Mouse (Mus musculus) olfactory bulb, adult 2 months (tissue): ENCODE measurements around the gene Trpm3. TPM values are rescaled to one million over a fixed set of nuclear protein-coding genes. Genes with fewer than 3 reads are reported as not detected.

Experiments used
- H3K27ac ChIP-seq: fragments of 200-500 bp; 2 replicates; pipeline ENCODE4 v1.5.1; 2012; ENCODE audit warnings: low read depth, low read length; ENCODE audit not compliant: insufficient read depth
- H3K4me1 ChIP-seq: fragments of 200-500 bp; 2 replicates; pipeline ENCODE4 v1.6.1; 2012; ENCODE audit warnings: low read length; ENCODE audit not compliant: control insufficient read depth, insufficient read depth
- H3K4me3 ChIP-seq: fragments of 200-500 bp; 2 replicates; pipeline ENCODE4 v1.5.1; 2012; ENCODE audit warnings: mild to moderate bottlenecking, low read depth, low read length, moderate library complexity; ENCODE audit not compliant: insufficient read depth
- CTCF ChIP-seq: fragments of 200-500 bp; IDR thresholded peaks from 2 replicates; pipeline ENCODE4 v1.5.1; 2012; ENCODE audit warnings: low read depth, mild to moderate bottlenecking, low read length, moderate library complexity; ENCODE audit not compliant: insufficient read depth
- POLR2A ChIP-seq: fragments of 200-500 bp; IDR thresholded peaks from 2 replicates; pipeline ENCODE4 v1.6.1; 2012; ENCODE audit warnings: mild to moderate bottlenecking, low read depth, low read length, moderate library complexity; ENCODE audit not compliant: insufficient read depth
- WGBS: fragments of 180-500 bp; shearing (Covaris S2); methylation state at CpG from one replicate; pipeline ENCODE4 v1.1.7; 2018; 5-methylcytosine and 5-hydroxymethylcytosine counted together
- polyA plus RNA-seq: library from polyadenylated mRNA; stranded (reverse); fragments of >200 nt; gene quantifications from 2 replicates; pipeline ENCODE4 v1.2.4, GENCODE M21; 2012; ENCODE audit warnings: low replicate concordance; ENCODE audit not compliant: missing spikeins, insufficient read depth, insufficient read length

Trpm3 gene
- polyA plus RNA-seq, 1 experiment: 53.7 TPM

DNA sequence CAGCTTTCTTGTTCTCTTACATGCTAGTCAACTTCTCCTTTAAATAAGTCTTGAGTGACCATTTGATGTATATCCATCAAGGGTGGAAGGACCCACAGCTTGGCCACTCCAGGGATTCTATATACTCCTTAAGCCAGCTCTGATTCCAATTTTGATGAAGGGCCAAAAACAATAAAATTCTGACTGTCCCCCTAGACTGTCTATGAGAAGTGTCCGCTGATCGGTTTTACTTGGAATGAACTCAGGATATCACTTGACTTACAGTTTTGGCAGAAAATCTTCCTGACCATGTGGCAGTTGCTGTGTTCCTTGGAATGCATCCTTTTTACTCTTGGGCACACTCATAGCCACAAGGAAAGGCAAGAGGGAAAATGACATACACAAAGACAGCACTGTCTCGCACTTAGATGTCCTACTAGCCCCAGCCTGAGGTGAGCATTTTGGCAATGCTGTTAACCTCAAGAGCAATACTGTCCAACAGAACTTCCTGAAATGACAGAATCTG is 636.4 kb downstream of the Trpm3 start:
- no peak overlapping the region for H3K4me3 ChIP-seq
- H3K27ac ChIP-seq: no peak overlapping the region
- 85% methylated on average over 3 of the region's 3 CpGs for WGBS
- H3K4me1 ChIP-seq: no peaks in the 10 kb centered on the region
- TF ChIP-seq POLR2A (no peak), CTCF (no peak)

DNA sequence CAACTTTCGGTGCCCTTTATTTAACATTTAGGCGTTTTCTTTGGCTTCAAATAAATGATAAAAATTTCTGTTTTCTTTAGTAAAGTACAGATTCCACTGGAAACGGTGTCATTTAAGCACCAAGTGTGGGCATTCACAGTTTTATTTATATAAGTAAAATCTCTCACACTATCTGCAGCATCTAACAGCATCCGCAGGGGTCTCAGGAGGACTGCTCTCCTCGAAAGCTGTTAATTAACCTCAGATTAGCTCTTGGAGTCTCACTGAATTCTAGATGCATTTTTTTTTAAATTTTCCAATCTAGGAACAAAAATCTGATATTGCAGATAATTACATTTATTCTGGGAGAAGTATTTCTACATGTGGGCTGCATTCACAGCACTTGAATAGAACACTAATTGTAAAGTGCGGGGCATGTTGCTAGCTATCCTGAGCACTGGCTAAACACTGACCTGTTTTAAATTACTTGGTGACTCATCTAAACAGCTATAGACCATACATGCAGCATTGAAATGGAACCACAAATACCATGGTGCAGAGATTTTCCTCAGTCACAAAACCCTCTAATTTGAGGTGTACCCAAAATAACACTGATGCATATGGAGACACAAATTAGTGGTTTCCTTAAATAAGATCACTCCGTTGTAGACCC is 641.5 kb downstream of the Trpm3 start:
- Histone ChIP-seq H3K4me3 (no peak overlapping the region), H3K4me1 (no peaks in the 10 kb centered on the region), H3K27ac (no peak overlapping the region)
- WGBS: 34% methylated on average over 7 of the region's 7 CpGs
- TF ChIP-seq CTCF: no peak

DNA sequence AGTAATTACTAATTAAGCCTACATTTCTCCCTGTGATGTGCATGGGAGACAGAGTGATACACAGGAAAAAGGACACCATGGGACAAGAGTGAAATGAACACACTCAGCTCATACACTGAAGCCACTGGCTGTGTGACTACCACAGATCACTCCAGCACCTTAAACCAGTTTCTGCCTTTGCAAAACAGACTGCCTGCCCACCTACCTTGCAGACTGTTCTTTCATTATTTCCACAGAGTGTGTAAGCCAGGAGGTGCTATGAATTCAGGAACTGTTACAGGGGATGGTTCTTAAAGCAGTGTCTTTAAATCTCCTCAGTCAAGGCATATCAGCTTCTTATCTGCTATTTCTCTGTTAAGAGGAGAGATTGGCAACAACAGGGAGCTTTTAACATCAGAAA is 642.7 kb downstream of the Trpm3 start:
- TF ChIP-seq POLR2A: no peak
- TF ChIP-seq CTCF: no peak
- peak overlapping the region; percentile 55; the same call in 1 of the 2 replicates for H3K27ac ChIP-seq
- no peak overlapping the region for H3K4me3 ChIP-seq
- H3K4me1 ChIP-seq: no peaks in the 10 kb centered on the region

DNA sequence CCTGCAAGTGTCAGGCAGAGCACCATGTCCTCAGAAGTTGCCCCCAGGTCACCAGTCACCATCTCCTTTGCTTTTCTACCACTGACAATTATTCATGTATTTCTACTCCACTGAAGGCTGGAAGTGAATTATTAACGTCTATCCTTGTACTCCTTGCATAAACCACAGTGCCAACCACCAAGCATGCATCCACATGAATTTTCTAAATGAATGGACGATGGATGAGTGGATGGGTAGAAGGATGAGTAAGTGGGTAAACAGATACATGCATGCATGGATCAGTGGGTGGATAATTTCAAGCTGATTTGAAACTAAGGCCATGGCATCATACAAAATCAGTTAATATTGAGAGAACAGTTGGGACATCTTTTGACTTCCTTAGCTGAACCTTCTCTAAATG is 644.9 kb downstream of the Trpm3 start:
- H3K27ac ChIP-seq: no peak overlapping the region
- WGBS: 77% methylated on average over 2 of the region's 2 CpGs
- H3K4me3 ChIP-seq: no peak overlapping the region
- TF ChIP-seq POLR2A: no peak
- TF ChIP-seq CTCF: no peak
- no peaks in the 10 kb centered on the region for H3K4me1 ChIP-seq

DNA sequence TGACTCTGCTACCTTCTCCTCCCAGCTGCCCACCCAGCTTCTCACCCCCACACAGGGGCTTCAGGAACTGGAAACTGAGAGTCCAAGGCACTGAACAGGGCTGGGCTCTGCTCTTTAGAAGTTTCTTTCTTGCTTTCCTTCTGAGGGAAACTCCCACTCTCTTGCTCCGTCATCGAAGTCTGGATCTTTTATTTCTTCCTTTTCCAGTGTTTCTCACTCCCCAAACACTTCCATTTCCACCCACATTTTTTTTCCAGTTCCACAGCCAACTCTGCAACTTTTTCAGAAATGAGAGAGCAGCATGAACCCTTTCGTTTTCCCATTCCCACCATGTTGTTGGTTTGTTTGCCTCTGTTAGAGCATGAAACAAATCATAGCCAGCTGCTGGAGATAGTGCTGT is 650.9 kb downstream of the Trpm3 start:
- WGBS: 61% methylated on average over 3 of the region's 3 CpGs
- no peak for TF ChIP-seq CTCF
- TF ChIP-seq POLR2A: no peak

DNA sequence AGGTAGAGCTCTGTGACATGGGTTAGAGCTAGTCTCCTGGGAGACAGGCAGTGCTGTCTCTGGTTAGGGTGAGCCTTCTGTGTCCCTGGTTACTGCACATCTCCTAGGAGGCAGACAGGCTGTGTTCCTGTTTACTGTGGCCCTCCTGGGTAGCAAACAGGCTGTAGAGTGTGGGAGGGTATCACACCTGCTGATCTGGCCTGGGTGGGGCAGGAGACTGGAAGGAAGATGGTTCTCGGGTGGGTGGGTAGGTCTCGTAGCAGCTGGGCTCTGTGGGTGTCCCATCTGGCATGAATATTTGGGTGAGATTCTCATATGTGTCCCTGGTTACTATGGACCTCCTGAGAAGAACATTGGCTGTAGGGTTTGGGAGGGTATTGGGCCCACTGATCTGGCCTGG is 658.1 kb downstream of the Trpm3 start:
- WGBS: 68% methylated on average over 2 of the region's 2 CpGs
- no peak for TF ChIP-seq CTCF
- no peak for TF ChIP-seq POLR2A
- no peak overlapping the region for H3K4me3 ChIP-seq
- no peak overlapping the region for H3K27ac ChIP-seq
- H3K4me1 ChIP-seq: peaks cover 4% of the 10 kb centered on the region

More for the DNA sequence above, 650.9 kb downstream of the Trpm3 start:
- Histone ChIP-seq H3K4me3 (no peak overlapping the region), H3K4me1 (no peaks in the 10 kb centered on the region), H3K27ac (no peak overlapping the region)

DNA sequence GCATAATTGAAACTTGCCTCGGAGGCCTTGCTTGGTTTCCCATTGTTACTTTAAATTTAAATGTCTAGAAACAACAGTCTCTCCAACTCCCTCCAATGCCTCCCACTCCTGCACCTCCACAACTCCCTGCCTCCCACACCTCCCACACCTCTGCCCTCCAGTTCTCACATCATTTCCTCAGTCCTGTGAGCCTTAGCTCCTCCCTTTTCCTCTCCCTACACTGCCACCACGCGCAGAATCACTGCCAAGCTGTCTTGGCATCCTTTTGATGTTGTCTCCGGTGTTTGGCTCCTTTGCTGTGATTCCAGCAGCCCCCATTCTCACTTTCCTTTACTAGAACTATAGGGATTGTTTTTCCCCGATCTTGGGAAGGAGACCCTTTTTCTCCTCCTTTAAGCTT is 661.6 kb downstream of the Trpm3 start:
- TF ChIP-seq POLR2A: no peak
- TF ChIP-seq CTCF: no peak
- Histone ChIP-seq H3K4me1 (peaks cover 4% of the 10 kb centered on the region), H3K4me3 (no peak overlapping the region), H3K27ac (no peak overlapping the region)
- WGBS: 24% methylated on average over 5 of the region's 5 CpGs

DNA sequence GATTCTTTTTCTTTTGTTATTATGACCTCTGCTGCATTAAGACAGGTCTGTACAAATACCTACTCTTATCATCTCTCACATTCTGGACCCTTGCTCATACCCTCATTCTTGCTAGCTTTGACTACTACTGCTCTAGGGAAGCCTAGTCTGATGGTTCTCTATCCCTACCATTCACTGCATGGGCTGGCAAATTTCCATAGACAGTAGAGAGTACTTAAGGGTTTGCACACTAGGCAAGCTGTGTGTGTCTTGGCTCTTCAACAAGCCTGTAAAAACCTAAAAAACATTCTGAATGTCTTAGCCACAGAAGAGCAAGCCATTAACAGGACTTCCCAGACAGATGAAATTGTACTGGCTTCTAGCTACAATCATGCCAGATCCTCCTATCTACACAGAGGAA is 664.5 kb downstream of the Trpm3 start:
- H3K4me1 ChIP-seq: peaks cover 4% of the 10 kb centered on the region

DNA sequence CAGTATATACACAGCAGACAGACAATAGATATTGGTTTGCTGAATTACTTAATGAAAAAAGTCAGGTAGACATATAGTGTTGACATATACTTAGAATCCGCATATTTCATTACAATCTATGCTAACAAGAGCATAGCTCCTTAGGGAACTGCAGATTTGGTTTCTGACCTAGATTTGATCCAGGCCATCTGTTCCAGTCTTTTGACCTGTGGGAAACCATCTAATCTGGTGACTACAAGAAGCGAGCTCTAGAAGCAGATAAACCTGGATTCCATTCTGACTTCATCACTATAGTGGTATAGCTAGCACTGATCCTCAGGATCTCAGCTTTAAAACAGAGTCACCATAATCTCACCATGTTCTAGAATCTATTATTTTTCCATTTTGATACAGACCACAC is 665.5 kb downstream of the Trpm3 start:
- 91% methylated on average over 2 of the region's 2 CpGs for WGBS
- Histone ChIP-seq H3K27ac (no peak overlapping the region), H3K4me3 (no peak overlapping the region), H3K4me1 (peaks cover 4% of the 10 kb centered on the region)
- TF ChIP-seq POLR2A: no peak
- TF ChIP-seq CTCF: no peak

More for the DNA sequence above, 664.5 kb downstream of the Trpm3 start:
- no peak overlapping the region for H3K4me3 ChIP-seq
- no peak overlapping the region for H3K27ac ChIP-seq
- TF ChIP-seq POLR2A (no peak), CTCF (no peak)

DNA sequence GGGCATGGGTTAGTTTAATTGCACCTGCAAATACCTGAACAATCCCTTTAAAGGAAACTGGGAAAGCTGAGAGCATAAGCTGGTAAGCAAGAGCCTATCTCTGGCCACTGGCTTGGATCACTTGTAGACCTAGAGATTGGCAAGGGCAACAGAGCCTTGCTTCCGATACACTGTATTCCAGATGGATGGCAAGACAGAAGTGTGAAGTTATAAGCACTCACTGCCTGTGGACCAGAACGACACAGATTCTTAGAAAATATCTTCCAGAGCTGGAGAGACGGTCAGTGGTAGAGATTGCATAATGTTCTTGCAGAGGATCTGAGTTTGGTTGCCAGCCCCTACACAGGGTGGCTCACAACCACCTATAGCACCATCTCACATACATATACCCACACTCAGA is 671.4 kb downstream of the Trpm3 start:
- no peak overlapping the region for H3K27ac ChIP-seq
- no peak overlapping the region for H3K4me3 ChIP-seq
- TF ChIP-seq CTCF: no peak
- no peak for TF ChIP-seq POLR2A
- WGBS: 91% methylated on average over 3 of the region's 3 CpGs
- no peaks in the 10 kb centered on the region for H3K4me1 ChIP-seq
